8 mouse cellular contexts compared by ENCODE assay signal in the genomic region with DNA sequence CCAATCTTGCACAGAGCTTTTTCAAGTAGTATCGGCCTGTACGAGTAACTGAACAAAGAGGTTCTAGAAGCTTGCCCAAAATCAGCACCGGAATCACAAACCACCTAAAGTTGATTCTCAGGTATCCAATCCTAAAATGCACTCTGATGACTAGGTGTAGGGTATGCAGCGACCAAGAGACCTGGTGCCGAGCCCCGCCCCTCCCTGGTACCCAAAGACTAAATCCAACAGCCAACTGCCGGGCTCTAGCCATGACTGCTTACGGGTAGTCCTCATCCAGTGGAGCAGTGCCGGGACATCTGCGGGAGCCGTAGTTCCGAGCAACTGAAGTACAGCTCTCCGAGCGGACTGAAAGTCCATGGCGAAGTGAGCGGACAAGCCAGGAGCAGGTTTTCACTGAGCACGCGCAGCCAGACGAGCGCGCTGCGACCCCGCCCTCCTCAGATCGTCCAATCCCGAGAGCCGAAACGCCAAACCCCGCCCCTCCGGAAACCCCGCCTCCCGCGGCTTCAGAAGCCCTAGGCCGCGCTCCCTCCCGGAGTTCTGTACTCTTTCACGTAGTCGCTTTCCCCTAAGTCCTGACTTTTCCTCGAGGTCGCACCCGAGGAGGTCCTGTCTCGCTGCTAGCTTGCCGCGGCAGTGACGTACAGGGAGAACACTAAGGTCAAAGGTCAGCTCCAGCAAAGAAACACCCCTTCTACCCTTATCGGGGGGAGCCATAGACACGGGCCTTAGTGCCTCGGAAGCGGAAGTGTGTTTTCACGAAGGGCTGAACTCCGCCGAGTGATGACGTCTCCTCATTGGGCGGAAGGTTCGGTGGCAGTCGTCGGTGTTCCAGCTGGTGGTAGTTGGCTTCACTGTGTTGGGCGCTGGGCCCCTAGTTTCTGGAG. TPM values are rescaled to one million over a fixed set of nuclear protein-coding genes. Genes with fewer than 3 reads are reported as not detected.
DNase-seq lines count a peak whose midpoint lies in the region; ATAC-seq and TF ChIP-seq lines count a peak whose summit lies in the region.
"Not testable (repeated sequence)": the region's sequence is repeated elsewhere in the genome, so short reads cannot be mapped to it uniquely, and the experiment has no call there.

Gene Srp54b (plus strand): TSS at position 546 of the 890 bp plus-strand sequence.

- not testable (repeated sequence) for H3K9me3 ChIP-seq in embryonic facial prominence, embryonic 14.5 days (ENCODE audit: control insufficient read depth, low read length); limb, embryonic 14.5 days (ENCODE audit: control insufficient read depth, low read length); midbrain, embryonic 11.5 days (ENCODE audit: control insufficient read depth, low read length); stomach, embryonic 16.5 days (replicated peaks; ENCODE audit: control insufficient read depth, low read length)

- H3K9ac ChIP-seq in embryonic facial prominence, embryonic 14.5 days (ENCODE audit: low read depth, low read length); limb, embryonic 14.5 days (ENCODE audit: low read depth, low read length, severe bottlenecking); midbrain, embryonic 11.5 days (ENCODE audit: low read length); stomach, embryonic 16.5 days (ENCODE audit: low read length): not testable (repeated sequence)

- peak; percentile 94 for ATAC-seq in activated CD4-positive, CD25-positive, alpha-beta regulatory T cell, adult 4 months
- ATAC-seq in embryonic facial prominence, embryonic 14.5 days (ENCODE audit: low read depth), result peak; percentile 98
- peak; percentile 97 for ATAC-seq in limb, embryonic 14.5 days (ENCODE audit: low FRiP score, low read depth)
- ATAC-seq in midbrain, embryonic 11.5 days (ENCODE audit: low FRiP score), result peak; percentile 99
- peak; percentile 98 for ATAC-seq in stomach, embryonic 16.5 days (ENCODE audit: insufficient read depth, low FRiP score)

- not testable (repeated sequence) for TF ChIP-seq POLR2A in limb, embryonic 14.5 days (IDR thresholded peaks at IDR 0.05; ENCODE audit: borderline replicate concordance, extremely low read depth, insufficient read depth, insufficient read length)

- not testable (repeated sequence) for H3K27me3 ChIP-seq in embryonic facial prominence, embryonic 14.5 days (replicated peaks; ENCODE audit: control insufficient read depth, insufficient read depth, low read length); limb, embryonic 14.5 days (ENCODE audit: control insufficient read depth, insufficient read depth, low read length); midbrain, embryonic 11.5 days (ENCODE audit: control insufficient read depth, insufficient read depth, low read length); stomach, embryonic 16.5 days (ENCODE audit: control insufficient read depth, insufficient read depth, low read length)

- H3K4me1 ChIP-seq in embryonic facial prominence, embryonic 14.5 days (ENCODE audit: control insufficient read depth, insufficient read depth, low read length); limb, embryonic 14.5 days (ENCODE audit: control insufficient read depth, insufficient read depth, low read length); midbrain, embryonic 11.5 days (ENCODE audit: control insufficient read depth, insufficient read depth, low read length); stomach, embryonic 16.5 days (ENCODE audit: control insufficient read depth, insufficient read depth, low read length): not testable (repeated sequence)

- H3K27ac ChIP-seq in embryonic facial prominence, embryonic 14.5 days (replicated peaks; ENCODE audit: low read depth, low read length); limb, embryonic 14.5 days (replicated peaks; ENCODE audit: low read depth, low read length); midbrain, embryonic 11.5 days (ENCODE audit: low read depth, low read length); stomach, embryonic 16.5 days (ENCODE audit: low read length): not testable (repeated sequence)

- not testable (repeated sequence) for H3K36me3 ChIP-seq in embryonic facial prominence, embryonic 14.5 days (ENCODE audit: control insufficient read depth, insufficient read depth, low read length); limb, embryonic 14.5 days (ENCODE audit: control insufficient read depth, insufficient read depth, low read length); midbrain, embryonic 11.5 days (ENCODE audit: control insufficient read depth, insufficient read depth, low read length); stomach, embryonic 16.5 days (ENCODE audit: control insufficient read depth, insufficient read depth, low read length)

- WGBS in embryonic facial prominence, embryonic 14.5 days, result no CpG with 5 or more reads among the region's 57 CpGs
- no CpG with 5 or more reads among the region's 57 CpGs for WGBS in large intestine, adult 2 months
- WGBS in limb, embryonic 14.5 days, result no CpG with 5 or more reads among the region's 57 CpGs
- WGBS in midbrain, embryonic 11.5 days, result no CpG with 5 or more reads among the region's 57 CpGs
- WGBS in stomach, embryonic 16.5 days, result no CpG with 5 or more reads among the region's 57 CpGs

- peak within 1 kb of the TSS; percentile 22; the same call in 1 of the 2 replicates for H3K4me3 ChIP-seq in embryonic facial prominence, embryonic 14.5 days (ENCODE audit: low read depth, low read length)
- 0 out of 2 replicates have a peak within 1 kb of the TSS, but pooled peaks have one; percentile 14 for H3K4me3 ChIP-seq in limb, embryonic 14.5 days (replicated peaks; ENCODE audit: low read length)
- not testable (repeated sequence) for H3K4me3 ChIP-seq in midbrain, embryonic 11.5 days (ENCODE audit: low read depth, low read length)
- peak within 1 kb of the TSS; percentile 26; the same call in 1 of the 2 replicates for H3K4me3 ChIP-seq in stomach, embryonic 16.5 days (replicated peaks; ENCODE audit: low read length)

- H3K4me2 ChIP-seq in embryonic facial prominence, embryonic 14.5 days (ENCODE audit: low read depth, low read length); limb, embryonic 14.5 days (replicated peaks; ENCODE audit: low read depth, low read length, severe bottlenecking); midbrain, embryonic 11.5 days; stomach, embryonic 16.5 days (ENCODE audit: low read depth, low read length): not testable (repeated sequence)

- not testable (repeated sequence) for DNase-seq in embryonic facial prominence, embryonic 14.5 days (ENCODE audit: low spot score); gastrocnemius, postnatal 25 days; heart, postnatal 4 days; large intestine, adult 2 months (ENCODE audit: low read depth, low spot score); limb, embryonic 14.5 days (ENCODE audit: low spot score); midbrain, embryonic 11.5 days (ENCODE audit: low spot score, missing footprints)

RNA-seq across cellular contexts. Expression of gene Srp54b, which starts in this region (rescaled TPM):
- 10 to 100 TPM; 38.3 to 44.8 TPM for polyA plus RNA-seq in activated CD4-positive, CD25-positive, alpha-beta regulatory T cell, adult 4 months (2017; shearing (Covaris generic))
- polyA plus RNA-seq in embryonic facial prominence, embryonic 14.5 days (2014; fragmentation: Nextera tagmentation; extraction: Ambion mirVana), result 63.4 and 72.9 TPM in 2 replicates
- total RNA-seq in gastrocnemius, postnatal 25 days (2021), result 10 to 100 TPM; 31.1 to 32.2 TPM
- total RNA-seq in heart, postnatal 4 days (2021), result 10 to 100 TPM; 38.6 to 43.3 TPM
- polyA plus RNA-seq in large intestine, adult 2 months (2012; rRNA removed), result 10.5 and 13.8 TPM in 2 replicates
- polyA plus RNA-seq in limb, embryonic 14.5 days (2012; rRNA removed), result 33.0 and 45.6 TPM in 2 replicates
- polyA plus RNA-seq in limb, embryonic 14.5 days (2014; fragmentation: Nextera tagmentation; extraction: Ambion mirVana), result 63.2 and 70.7 TPM in 2 replicates
- 56.3 and 60.0 TPM in 2 replicates for polyA plus RNA-seq in midbrain, embryonic 11.5 days (2014; fragmentation: Nextera tagmentation; extraction: Ambion mirVana)
- polyA plus RNA-seq in stomach, embryonic 16.5 days (2015; fragmentation: Nextera tagmentation; extraction: Ambion mirVana), result 55.6 and 62.1 TPM in 2 replicates
